Mouse (Mus musculus) forebrain, postnatal 0 days (tissue): Measurements from ENCODE around the gene Hdac11. TPM values are rescaled to one million over a fixed set of nuclear protein-coding genes. Genes with fewer than 3 reads are reported as not detected.

Source experiments
- ATAC-seq: fragments of 200-750 bp; cut with Nextera tagmentation; 2 replicates; pipeline ENCODE4 v1.8.0; 2017; ENCODE audit warnings: mild to moderate bottlenecking, moderate library complexity
- DNase-seq: peaks from one replicate; pipeline ENCODE4 v3.0.0-alpha.2; 2015
- H3K27ac ChIP-seq: fragments of 300-500 bp; sonication (generic); 2 replicates; pipeline ENCODE4 v1.5.1; 2014; ENCODE audit warnings: low read depth, mild to moderate bottlenecking, antibody characterized with exemption, low read length, moderate library complexity, mixed read lengths
- H3K27me3 ChIP-seq: fragments of 300-500 bp; sonication (generic); 2 replicates; pipeline ENCODE4 v1.6.1; 2014; ENCODE audit warnings: mild to moderate bottlenecking, low read length, mixed read lengths; ENCODE audit not compliant: insufficient read depth
- H3K36me3 ChIP-seq: fragments of 300-500 bp; sonication (generic); 2 replicates; pipeline ENCODE4 v1.6.1; 2014; ENCODE audit warnings: mild to moderate bottlenecking, moderate library complexity; ENCODE audit not compliant: insufficient read depth
- H3K4me1 ChIP-seq: fragments of 300-500 bp; sonication (generic); 2 replicates; pipeline ENCODE4 v1.6.1; 2014; ENCODE audit warnings: antibody characterized with exemption; ENCODE audit not compliant: insufficient read depth
- H3K4me2 ChIP-seq: fragments of 300-500 bp; sonication (generic); 2 replicates; pipeline ENCODE4 v1.6.1; 2014; ENCODE audit warnings: low read depth, mild to moderate bottlenecking, moderate library complexity
- H3K4me3 ChIP-seq: fragments of 300-500 bp; sonication (generic); 2 replicates; pipeline ENCODE4 v1.5.1; 2014; ENCODE audit warnings: low read depth, low read length, mixed read lengths
- H3K9ac ChIP-seq: fragments of 300-500 bp; sonication (generic); 2 replicates; pipeline ENCODE4 v1.6.1; 2014; ENCODE audit warnings: mild to moderate bottlenecking
- H3K9me3 ChIP-seq: fragments of 300-500 bp; sonication (generic); 2 replicates; pipeline ENCODE4 v1.6.1; 2016; ENCODE audit warnings: low read length
- CTCF ChIP-seq: sonication (generic); IDR thresholded peaks from 2 replicates; pipeline ENCODE4 v1.5.1; 2016; ENCODE audit warnings: antibody characterized with exemption, control low read depth, low read depth
- WGBS: fragments of 180-500 bp; shearing (Covaris S2); extraction: QIAGEN DNeasy Blood & Tissue Kit; methylation state at CpG from one replicate; pipeline ENCODE4 v1.1.7; 2014; 5-methylcytosine and 5-hydroxymethylcytosine counted together
- polyA plus RNA-seq: library from polyadenylated mRNA; unstranded; fragments of >200 nt; fragmentation: Nextera tagmentation; extraction: Ambion mirVana; gene quantifications from 2 replicates; pipeline ENCODE4 v1.2.1, GENCODE M21; 2015
- total RNA-seq: library from RNA; depleted of rRNA; stranded (reverse); fragments of >200 nt; gene quantifications from 2 replicates; pipeline ENCODE4 v1.2.3, GENCODE M21; 2014

Hdac11 gene
- total and polyA plus RNA-seq, 2 experiments from 2014 or later, result 34.5 to 81.0 TPM

DNA sequence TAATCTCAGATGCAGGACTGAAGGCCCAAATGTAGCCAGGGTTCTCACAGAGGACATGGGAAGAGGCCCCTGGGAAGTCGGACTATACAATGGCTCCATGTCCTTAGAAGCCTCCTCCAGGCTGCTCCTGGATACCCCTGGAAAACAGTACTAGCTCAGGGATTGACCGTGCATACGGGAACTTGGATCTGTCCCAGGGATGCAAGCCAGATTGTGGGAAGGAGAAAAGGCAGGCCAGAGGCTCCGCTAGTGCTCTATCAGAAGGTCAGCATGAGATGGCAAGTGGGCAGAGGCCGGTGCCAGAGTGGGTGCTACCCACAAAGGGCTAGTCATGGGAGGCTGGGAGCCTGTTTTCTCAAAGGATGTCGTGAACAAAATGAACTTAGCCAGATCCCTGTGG, 30.5 kb downstream of the Hdac11 start:
- no peaks in the 10 kb centered on the region for H3K4me1 ChIP-seq
- no peak overlapping the region for H3K27ac ChIP-seq
- TF ChIP-seq CTCF, result no peak
- no peak overlapping the region for H3K9ac ChIP-seq
- no peaks in the 10 kb centered on the region for H3K9me3 ChIP-seq
- no peak for DNase-seq
- 69% methylated on average over 6 of the region's 6 CpGs for WGBS
- no peak for ATAC-seq
- no peaks in the 10 kb centered on the region for H3K36me3 ChIP-seq
- H3K27me3 ChIP-seq, result no peaks in the 10 kb centered on the region
- H3K4me2 ChIP-seq, result no peak overlapping the region
- H3K4me3 ChIP-seq, result no peak overlapping the region

DNA sequence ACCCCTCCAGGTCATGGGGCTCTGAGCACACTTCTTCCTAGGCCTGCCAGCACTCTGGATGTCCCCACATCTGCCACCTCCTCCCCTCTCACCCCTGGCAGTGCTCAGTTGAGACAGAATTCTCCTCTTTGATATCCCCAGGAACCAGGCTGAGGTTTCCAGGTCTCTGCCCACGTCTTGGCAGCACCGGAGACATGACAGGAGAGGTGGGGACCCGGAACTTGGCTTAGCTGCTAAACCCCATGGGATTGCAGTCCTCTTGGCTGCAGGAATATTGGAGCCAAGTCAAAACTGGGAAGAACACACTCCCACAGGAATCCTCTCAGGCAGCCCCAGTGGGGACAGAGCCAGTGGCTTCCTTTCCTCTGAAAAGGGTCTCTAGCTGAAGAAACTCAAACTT, 31.4 kb downstream of the Hdac11 start:
- no peak for DNase-seq
- ATAC-seq, result no peak
- no peaks in the 10 kb centered on the region for H3K9me3 ChIP-seq
- WGBS, result 57% methylated on average over 3 of the region's 3 CpGs
- no peak overlapping the region for H3K4me2 ChIP-seq
- H3K4me1 ChIP-seq, result no peaks in the 10 kb centered on the region
- no peak overlapping the region for H3K4me3 ChIP-seq
- no peak overlapping the region for H3K27ac ChIP-seq
- TF ChIP-seq CTCF, result no peak
- H3K9ac ChIP-seq, result no peak overlapping the region
- no peaks in the 10 kb centered on the region for H3K27me3 ChIP-seq
- no peaks in the 10 kb centered on the region for H3K36me3 ChIP-seq

DNA sequence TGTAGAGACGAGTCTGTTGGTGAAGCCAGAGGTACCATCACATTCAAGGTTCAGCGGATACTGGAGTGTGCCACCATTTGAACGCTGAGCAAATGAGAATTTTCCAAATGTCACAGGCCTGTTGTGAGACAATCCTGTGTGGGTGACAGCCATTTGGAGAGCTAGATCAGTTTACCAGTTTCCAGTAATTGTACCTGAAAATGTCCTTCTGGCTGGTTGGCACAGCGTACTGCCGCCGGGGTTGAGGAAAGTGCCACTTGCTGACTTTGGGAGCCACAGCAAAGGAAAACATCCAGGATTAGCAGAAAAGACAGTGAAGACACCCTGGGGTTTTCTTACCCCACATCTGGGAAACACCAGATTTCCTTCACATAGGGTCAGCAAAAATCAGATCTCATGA, 33.5 kb downstream of the Hdac11 start:
- H3K4me3 ChIP-seq, result no peak overlapping the region
- no peak overlapping the region for H3K27ac ChIP-seq
- no peaks in the 10 kb centered on the region for H3K9me3 ChIP-seq
- WGBS, result 85% methylated on average over 6 of the region's 6 CpGs
- H3K9ac ChIP-seq, result no peak overlapping the region
- DNase-seq, result no peak
- H3K4me1 ChIP-seq, result no peaks in the 10 kb centered on the region
- no peak for ATAC-seq
- no peak for TF ChIP-seq CTCF
- H3K4me2 ChIP-seq, result no peak overlapping the region
- no peaks in the 10 kb centered on the region for H3K36me3 ChIP-seq
- no peaks in the 10 kb centered on the region for H3K27me3 ChIP-seq

DNA sequence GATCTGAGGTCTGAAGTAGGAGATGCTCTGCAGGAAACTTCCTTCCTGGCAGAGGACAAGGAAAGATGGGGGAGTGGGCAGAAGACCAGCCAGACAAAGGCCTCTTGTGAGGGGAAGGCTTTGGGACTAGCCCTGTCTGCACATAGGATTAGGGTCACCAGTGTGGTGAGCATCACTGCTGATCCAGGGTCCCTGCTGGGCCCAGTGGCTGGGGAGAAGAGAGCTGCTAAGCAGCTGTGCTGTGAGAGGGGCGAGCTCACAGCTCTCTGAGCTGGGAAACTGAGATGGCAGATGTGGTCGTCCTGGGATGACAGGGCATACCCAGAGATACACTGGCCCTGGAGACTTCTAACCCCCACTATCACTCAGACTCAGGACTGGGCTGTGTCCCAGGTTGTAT, 35.0 kb downstream of the Hdac11 start:
- no peak; the same call in 1 of the 2 replicates for ATAC-seq
- TF ChIP-seq CTCF, result no peak
- no peaks in the 10 kb centered on the region for H3K27me3 ChIP-seq

DNA sequence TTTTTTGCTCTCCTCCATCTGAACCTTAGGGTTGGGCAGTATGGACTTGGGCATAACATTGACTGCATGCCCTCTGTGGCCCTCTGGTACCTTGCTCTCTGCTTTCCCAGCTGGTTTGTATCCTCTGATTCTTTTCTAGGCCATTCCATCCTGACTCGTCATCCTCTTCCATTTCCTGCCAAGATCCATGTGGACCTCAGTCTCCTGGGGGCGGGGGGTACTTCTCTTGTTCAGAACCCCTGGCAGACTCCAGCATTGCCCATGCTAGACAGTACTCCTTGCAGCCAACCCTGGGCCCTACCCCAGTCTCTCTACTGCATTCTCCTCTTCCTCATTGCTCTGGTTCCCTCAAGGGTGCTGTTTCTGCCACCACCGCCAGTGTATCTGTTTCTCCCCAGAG, 36.0 kb downstream of the Hdac11 start:
- Histone ChIP-seq H3K27me3 (no peaks in the 10 kb centered on the region), H3K9ac (no peak overlapping the region), H3K4me2 (no peak overlapping the region), H3K9me3 (no peaks in the 10 kb centered on the region), H3K4me1 (no peaks in the 10 kb centered on the region), H3K27ac (no peak overlapping the region), H3K4me3 (no peak overlapping the region), H3K36me3 (no peaks in the 10 kb centered on the region)
- TF ChIP-seq CTCF, result no peak
- 82% methylated on average over 3 of the region's 3 CpGs for WGBS
- DNase-seq, result no peak
- ATAC-seq, result no peak

More for the DNA sequence above, 35.0 kb downstream of the Hdac11 start:
- no peak overlapping the region for H3K4me3 ChIP-seq
- WGBS, result 56% methylated on average over 2 of the region's 2 CpGs
- H3K9me3 ChIP-seq, result no peaks in the 10 kb centered on the region
- no peak overlapping the region for H3K9ac ChIP-seq
- no peaks in the 10 kb centered on the region for H3K4me1 ChIP-seq
- no peak overlapping the region for H3K4me2 ChIP-seq
- no peak overlapping the region for H3K27ac ChIP-seq
- H3K36me3 ChIP-seq, result no peaks in the 10 kb centered on the region
- no peak for DNase-seq

DNA sequence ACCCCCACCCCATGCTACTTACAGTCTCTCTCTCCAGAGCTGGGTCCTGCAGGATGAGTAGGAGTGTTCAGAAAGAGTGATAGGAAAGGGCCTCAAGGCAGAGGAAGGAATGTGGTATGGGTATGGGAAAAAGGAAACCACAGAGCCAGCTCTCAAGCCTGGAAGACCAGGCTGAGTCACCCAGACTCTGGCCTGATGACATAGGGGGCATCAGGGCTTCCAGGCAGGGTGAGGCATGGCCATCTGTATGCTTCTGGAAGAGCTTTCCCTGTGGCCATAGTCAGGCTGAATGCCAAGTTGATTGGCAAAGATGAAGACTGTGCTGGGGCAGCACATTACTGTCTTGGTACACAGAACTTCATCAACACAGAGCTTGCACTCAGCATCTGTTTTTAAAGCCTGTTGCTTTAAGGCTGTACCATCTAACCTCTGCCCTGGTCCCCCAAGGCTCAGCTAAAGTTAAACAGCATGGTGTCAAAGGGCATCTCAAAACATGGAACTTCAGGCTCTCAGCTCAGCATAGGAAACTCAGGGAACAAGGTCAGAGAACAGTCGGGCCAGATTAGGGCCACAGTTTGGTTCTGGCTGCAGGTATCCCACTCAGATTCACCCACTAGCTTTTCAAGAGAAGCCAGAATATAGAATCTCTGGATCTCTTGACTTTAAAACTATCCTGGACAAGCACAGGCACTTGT, 36.5 kb downstream of the Hdac11 start:
- no peak for ATAC-seq
- WGBS, result 73% methylated on average over 1 of the region's 1 CpGs

DNA sequence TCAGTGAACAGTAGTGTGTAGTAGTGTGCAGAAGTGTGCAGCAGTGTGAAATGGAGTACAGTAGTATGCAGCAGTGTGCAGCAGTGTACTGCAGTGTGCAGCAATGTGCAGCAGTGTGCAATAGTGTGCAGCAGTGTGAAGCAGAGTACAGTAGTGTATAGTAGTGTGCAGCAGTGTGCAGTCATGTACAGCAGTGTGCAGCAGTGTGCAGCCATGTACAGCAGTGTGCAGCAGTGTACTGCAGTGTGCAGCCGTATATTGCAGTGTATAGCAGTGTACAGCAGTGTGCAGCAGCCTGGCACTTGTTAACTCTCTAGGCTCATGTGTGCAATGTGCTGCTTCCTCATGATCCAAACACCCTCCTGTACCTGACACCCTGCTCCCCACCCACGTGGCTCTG, 42.0 kb downstream of the Hdac11 start:
- Histone ChIP-seq H3K4me3 (no peak overlapping the region), H3K27ac (no peak overlapping the region; the same call in 1 of the 2 replicates), H3K36me3 (no peaks in the 10 kb centered on the region), H3K9me3 (no peaks in the 10 kb centered on the region), H3K4me1 (no peaks in the 10 kb centered on the region; the same call in 1 of the 2 replicates), H3K4me2 (no peak overlapping the region), H3K27me3 (no peaks in the 10 kb centered on the region), H3K9ac (no peak overlapping the region)
- DNase-seq (no peak), ATAC-seq (no peak)
- WGBS, result 68% methylated on average over 2 of the region's 2 CpGs
- TF ChIP-seq CTCF, result no peak

More for the DNA sequence above, 36.5 kb downstream of the Hdac11 start:
- Histone ChIP-seq H3K9me3 (no peaks in the 10 kb centered on the region), H3K4me2 (no peak overlapping the region), H3K9ac (no peak overlapping the region), H3K27me3 (no peaks in the 10 kb centered on the region), H3K4me3 (no peak overlapping the region), H3K36me3 (no peaks in the 10 kb centered on the region), H3K27ac (no peak overlapping the region), H3K4me1 (no peaks in the 10 kb centered on the region)
- TF ChIP-seq CTCF, result no peak
- no peak for DNase-seq
